Mouse (Mus musculus): Measurements from ENCODE around the gene Wdr19.

Gene Wdr19

GRCm38 (mm10) chr5:65199346-65200128, at the start of gene Wdr19:
Wdr19 (plus strand) TSS chr5:65199696.
- peak; percentile 99 for DNase-seq (ENCODE audit: low spot score)

- no peak for DNase-seq (ENCODE audit: low spot score)
Observed at GRCm38 (mm10) chr5:65149706-65150105, 49.8 kb upstream of the Wdr19 start.

- DNase-seq (ENCODE audit: low spot score), result no peak
Observed at GRCm38 (mm10) chr5:65150376-65150955, 49.0 kb upstream of the Wdr19 start.

GRCm38 (mm10) chr5:65151276-65151675, 48.2 kb upstream of the Wdr19 start:
- DNase-seq (ENCODE audit: low spot score), result no peak

GRCm38 (mm10) chr5:65151767-65152166, 47.7 kb upstream of the Wdr19 start:
- no peak for DNase-seq (ENCODE audit: low spot score)

GRCm38 (mm10) chr5:65154287-65154686, 45.2 kb upstream of the Wdr19 start:
- DNase-seq (ENCODE audit: low spot score), result no peak

GRCm38 (mm10) chr5:65156853-65157252, 42.6 kb upstream of the Wdr19 start:
- DNase-seq (ENCODE audit: low spot score), result peak; percentile 18

- DNase-seq (ENCODE audit: low spot score), result no peak
Observed at GRCm38 (mm10) chr5:65157412-65158381, 41.8 kb upstream of the Wdr19 start.

GRCm38 (mm10) chr5:65158696-65159305, 40.7 kb upstream of the Wdr19 start:
- DNase-seq (ENCODE audit: low spot score), result no peak

GRCm38 (mm10) chr5:65163001-65163400, 36.5 kb upstream of the Wdr19 start:
- DNase-seq (ENCODE audit: low spot score), result no peak

- DNase-seq (ENCODE audit: low spot score), result no peak
Observed at GRCm38 (mm10) chr5:65163489-65164092, 35.9 kb upstream of the Wdr19 start.

GRCm38 (mm10) chr5:65170206-65170605, 29.3 kb upstream of the Wdr19 start:
- no peak for DNase-seq (ENCODE audit: low spot score)

- no peak for DNase-seq (ENCODE audit: low spot score)
Observed at GRCm38 (mm10) chr5:65175035-65175917, 24.2 kb upstream of the Wdr19 start.

- DNase-seq (ENCODE audit: low spot score), result no peak
Observed at GRCm38 (mm10) chr5:65175918-65176484, 23.5 kb upstream of the Wdr19 start.

- no peak for DNase-seq (ENCODE audit: low spot score)
Observed at GRCm38 (mm10) chr5:65177026-65177514, 22.4 kb upstream of the Wdr19 start.

GRCm38 (mm10) chr5:65178477-65178876, 21.0 kb upstream of the Wdr19 start:
- DNase-seq (ENCODE audit: low spot score), result no peak

GRCm38 (mm10) chr5:65181160-65181793, 18.2 kb upstream of the Wdr19 start:
- no peak for DNase-seq (ENCODE audit: low spot score)

- no peak for DNase-seq (ENCODE audit: low spot score)
Observed at GRCm38 (mm10) chr5:65181794-65182169, 17.7 kb upstream of the Wdr19 start.

- no peak for DNase-seq (ENCODE audit: low spot score)
Observed at GRCm38 (mm10) chr5:65182268-65182667, 17.2 kb upstream of the Wdr19 start.

- DNase-seq (ENCODE audit: low spot score), result no peak
Observed at GRCm38 (mm10) chr5:65191601-65192000, 7.9 kb upstream of the Wdr19 start.

Data from adipocyte (in vitro differentiated cells).